Mouse (Mus musculus): ENCODE data around the gene Gpr162.
"Not testable (repeated sequence)": the region's sequence is repeated elsewhere in the genome, so short reads cannot be mapped to it uniquely, and the experiment has no call there.

The Gpr162 gene

DNA sequence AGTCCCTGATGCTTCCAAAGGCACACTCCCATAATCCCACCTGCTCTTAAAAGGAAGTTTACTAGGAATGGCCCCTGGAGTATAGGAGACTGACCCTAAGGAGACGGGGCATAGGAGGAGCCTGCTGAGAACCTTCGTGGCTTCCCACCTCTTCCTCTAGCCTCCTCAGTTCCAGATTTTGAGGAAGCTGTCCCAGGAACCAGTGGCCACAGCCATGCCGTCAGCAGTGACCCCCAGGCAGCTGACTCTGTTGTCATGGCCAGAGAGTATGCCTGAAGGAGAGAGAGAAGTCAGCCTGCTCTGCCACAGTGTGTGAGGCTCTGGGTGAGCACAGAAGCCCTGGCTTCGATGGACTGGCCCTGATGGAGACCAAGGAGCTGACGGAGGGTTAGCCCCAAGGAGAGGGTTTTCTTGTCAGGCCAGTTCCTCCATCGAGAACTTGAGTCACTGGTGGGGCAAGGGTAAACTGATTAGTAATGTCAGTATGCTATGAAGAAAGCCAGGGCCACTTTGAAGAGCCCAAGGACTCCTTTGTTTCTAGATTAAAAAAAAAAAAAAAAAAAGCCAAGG is 29.2 kb downstream of the Gpr162 start:
- no peak for DNase-seq

GRCm38 (mm10) chr6:124831649-124832048 is 32.1 kb downstream of the Gpr162 start:
- DNase-seq, result no peak

- DNase-seq, result not testable (repeated sequence)
These were observed 32.6 kb downstream of the Gpr162 start for GRCm38 (mm10) chr6:124831199-124831598.

GRCm38 (mm10) chr6:124829799-124830700 is 33.7 kb downstream of the Gpr162 start:
- peak; percentile 96 for DNase-seq

GRCm38 (mm10) chr6:124828868-124829798 is 34.6 kb downstream of the Gpr162 start, which contains the start of the genes Usp5 and Cdca3:
TSS of gene Usp5 (minus strand) at chr6:124829484.
TSS of gene Cdca3 (plus strand) at chr6:124829547.
- peak; percentile 100 for DNase-seq

DNA sequence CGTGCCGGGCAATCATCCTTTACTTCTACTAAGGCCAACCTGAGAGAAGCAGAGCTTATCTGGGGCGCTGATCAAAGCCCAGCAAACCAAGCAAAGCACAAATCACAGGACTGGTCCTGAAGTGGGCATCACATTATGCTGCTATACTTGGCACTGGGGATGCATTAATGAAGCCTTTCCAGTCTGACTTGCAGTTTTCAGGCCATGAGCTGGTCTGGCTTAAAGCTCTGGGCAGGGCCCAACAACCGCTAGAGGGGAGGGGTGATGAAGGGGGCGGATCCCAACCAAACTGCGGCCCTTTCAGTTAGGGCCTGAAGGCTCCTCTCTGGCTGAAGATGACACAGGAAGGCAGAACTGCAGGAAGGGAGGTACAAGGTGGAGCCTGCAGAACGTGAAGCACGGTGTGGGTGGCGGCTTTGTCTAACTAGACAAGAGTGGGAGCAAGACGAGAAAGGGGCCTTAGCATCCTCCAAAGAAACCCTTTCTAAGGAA is 35.6 kb downstream of the Gpr162 start:
- DNase-seq, result peak; percentile 76

GRCm38 (mm10) chr6:124822049-124822448 is 41.7 kb downstream of the Gpr162 start:
- no peak for DNase-seq

DNA sequence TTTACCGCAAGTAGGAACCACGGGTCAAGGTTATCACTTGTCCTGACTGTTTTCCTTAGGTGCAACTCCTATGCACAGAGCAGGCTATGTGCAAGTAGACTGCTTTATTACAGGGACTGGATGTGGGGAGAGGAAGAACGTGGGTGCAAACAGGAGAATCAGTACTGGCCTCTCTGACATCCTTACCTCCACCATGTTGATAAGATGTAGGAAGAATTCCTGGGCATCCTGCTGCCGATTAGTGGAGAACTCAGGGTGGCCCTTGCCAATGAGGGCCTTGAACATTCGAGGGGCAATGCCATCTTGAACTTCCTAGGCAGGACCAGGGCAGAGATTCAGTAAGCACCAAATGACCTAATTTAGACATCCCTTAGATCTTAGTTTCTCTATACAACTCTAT is 42.9 kb downstream of the Gpr162 start:
- DNase-seq, result no peak

DNA sequence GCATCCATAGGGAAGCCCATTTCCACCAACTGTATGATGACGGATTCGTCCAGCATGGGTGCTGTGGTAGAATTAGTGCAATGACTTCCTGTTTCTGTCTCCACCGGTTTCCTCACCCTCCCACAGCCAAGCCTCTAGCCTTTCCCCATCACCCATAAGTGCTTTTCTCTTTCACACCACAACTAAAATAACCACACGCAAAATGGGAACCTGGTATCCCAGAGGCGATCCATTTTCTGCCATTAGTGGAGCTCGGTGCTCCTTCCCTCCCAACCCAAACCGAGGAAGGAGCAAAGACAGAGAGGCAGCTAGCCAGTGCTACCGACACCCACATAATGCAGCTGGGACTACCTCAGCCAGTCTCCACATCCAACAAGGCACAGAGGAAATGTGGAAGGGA is 45.8 kb downstream of the Gpr162 start:
- DNase-seq, result no peak

DNA sequence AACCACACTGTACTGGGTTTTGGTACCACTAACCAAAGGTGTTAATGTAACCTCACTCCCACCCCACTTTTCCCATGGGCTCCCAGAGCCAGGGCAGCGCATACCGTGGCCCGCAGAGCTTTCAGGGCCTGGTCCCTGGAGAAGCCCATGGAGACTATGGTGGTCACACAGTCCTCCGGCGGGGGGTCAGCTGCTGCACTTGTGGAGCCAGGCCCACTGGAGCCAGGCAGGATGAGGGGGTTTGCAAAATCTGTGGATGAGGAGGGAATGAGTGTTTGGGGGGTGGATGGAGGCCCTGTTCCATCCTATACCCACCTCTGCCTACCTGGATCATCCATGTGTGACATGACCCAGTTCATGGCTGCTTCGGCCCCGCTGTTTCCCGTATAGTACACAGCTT is 46.2 kb downstream of the Gpr162 start:
- DNase-seq, result no peak

- no peak for DNase-seq
These were observed 46.7 kb downstream of the Gpr162 start for GRCm38 (mm10) chr6:124817125-124817524.

GRCm38 (mm10) chr6:124816611-124817010 is 47.2 kb downstream of the Gpr162 start:
- no peak for DNase-seq

GRCm38 (mm10) chr6:124814858-124815774 is 48.7 kb downstream of the Gpr162 start:
- DNase-seq, result no peak

GRCm38 (mm10) chr6:124814448-124814847 is 49.3 kb downstream of the Gpr162 start:
- peak; percentile 40 for DNase-seq

GRCm38 (mm10) chr6:124813933-124814332 is 49.9 kb downstream of the Gpr162 start, which contains the start of gene Tpi1:
TSS of gene Tpi1 (minus strand) at chr6:124814296.
- peak; percentile 96 for DNase-seq

DNA sequence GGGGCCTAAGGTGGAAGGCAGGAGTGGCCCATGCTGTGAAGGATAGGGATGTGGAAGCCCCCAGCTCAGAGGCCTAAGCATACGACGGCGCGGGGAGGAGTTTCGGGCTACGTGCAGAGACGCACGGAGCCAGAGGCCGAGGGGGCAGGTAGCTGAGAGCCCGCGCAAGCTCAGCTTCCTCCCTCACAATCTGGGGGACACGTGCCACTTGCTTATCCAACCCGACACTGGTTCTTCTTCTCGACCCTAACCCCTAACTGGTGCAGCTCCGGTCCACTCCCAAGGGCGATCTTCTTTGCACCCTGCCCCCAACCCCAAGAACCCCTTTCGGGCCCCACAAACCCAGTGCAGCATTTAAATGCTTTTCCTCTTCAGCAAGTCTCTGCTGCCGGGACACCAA is 50.3 kb downstream of the Gpr162 start:
- DNase-seq, result peak; percentile 69

DNA sequence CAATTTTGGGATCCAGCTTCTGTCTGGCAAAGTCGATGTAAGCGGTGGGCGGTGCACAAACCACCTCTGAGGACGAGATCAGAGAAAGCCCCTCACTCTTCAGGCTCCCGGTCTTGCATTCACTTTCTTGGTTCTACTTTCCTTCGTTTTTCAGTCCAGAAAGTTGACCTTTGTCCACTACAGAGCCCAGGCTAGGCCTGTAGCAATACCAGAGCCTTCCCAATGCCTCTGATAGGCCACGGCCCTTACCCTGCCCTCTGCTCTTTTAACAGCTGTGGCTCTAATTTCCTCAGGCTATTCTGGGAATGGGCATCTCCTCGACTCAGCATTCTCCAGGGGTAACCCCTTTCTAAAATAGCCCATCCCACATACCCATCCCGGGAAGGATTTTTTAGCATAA is 50.9 kb downstream of the Gpr162 start:
- no peak for DNase-seq

- no peak for DNase-seq
These were observed 51.9 kb downstream of the Gpr162 start for GRCm38 (mm10) chr6:124811701-124812560.

DNA sequence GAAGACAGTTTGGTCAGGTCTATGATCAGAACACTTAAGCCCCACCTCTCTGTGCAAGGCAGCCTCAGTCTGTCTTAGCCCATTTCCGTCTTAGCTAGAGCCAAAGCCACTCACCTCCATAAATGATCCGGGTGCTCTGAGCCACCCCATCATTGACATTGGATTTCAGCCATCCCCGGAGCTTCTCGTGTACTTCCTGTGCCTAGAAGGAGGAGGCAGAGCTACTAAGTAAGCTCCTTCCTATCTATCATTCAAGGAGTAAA is 52.4 kb downstream of the Gpr162 start:
- DNase-seq, result no peak

- DNase-seq, result not testable (repeated sequence)
These were observed 53.0 kb downstream of the Gpr162 start for GRCm38 (mm10) chr6:124810566-124811402.

Measured in lung, postnatal 10 days (tissue).